In the genomic region with DNA sequence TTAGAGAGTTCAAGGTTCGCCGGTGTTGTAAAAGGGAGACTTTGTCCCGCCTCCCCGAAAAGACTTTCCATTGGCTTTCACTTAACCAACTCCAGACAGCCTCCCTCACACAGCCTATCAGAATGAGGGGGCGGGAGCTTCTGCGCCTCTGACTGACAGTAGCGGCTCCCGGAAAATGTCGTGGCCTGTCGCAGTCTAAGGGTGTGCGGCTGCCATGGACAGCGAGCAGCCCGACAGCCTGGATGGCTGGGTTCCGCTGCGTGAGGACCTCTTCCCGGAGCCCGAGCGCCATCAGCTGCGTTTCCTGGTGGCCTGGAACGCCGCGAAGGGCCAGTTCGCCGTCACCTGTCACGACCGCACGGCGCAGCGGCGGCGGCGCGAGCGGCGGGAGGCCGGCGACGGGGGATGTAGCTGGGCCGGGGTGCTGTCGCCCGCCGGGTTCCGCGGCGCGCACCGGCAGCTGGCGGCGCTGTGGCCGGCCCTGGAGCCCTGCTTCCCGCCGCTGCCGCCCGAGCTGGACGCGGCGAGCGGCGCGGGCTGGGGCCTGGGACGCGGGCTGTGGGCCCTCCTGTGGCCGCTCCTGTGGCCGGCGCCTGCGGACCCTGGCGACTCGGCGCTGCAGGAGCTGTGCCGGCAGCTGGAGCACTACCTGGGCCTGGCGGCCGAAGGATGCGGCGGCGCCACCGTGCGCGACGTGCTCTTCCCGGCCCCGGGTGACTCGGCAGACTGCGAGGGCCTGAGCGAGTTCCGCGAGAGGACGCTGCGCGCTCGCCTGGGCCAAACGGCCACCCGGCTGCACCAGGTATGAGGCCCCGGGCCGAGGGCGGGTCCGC, we compare ENCODE assay signal across 8 mouse cellular contexts. TPM values are rescaled to one million over a fixed set of nuclear protein-coding genes. Genes with fewer than 3 reads are reported as not detected.
A peak's percentile ranks its signal among the peaks of the same experiment; 100 is the strongest.
DNase-seq lines count a peak whose midpoint lies in the region; ATAC-seq and TF ChIP-seq lines count a peak whose summit lies in the region.

A gene (plus strand): TSS at position 159 of the 833 bp plus-strand sequence.

- H3K4me3 ChIP-seq in MEL (ENCODE audit: control insufficient read depth in 1 of 2, insufficient read depth in 1 of 2, low read depth in 2 of 2, low read length in 2 of 2) = peak within 1 kb of the TSS; percentile 99 to 100
- H3K4me3 ChIP-seq in cerebellum, adult 2 months (replicated peaks; ENCODE audit: insufficient read depth, low read depth, low read length) = peak within 1 kb of the TSS; percentile 58
- peak within 1 kb of the TSS; percentile 91 for H3K4me3 ChIP-seq in forebrain, postnatal 0 days (ENCODE audit: low read depth, low read length)
- peak within 1 kb of the TSS; percentile 91 for H3K4me3 ChIP-seq in lung, embryonic 15.5 days

- peak within 1 kb of the TSS; percentile 86 for H3K27ac ChIP-seq in MEL (ENCODE audit: control insufficient read depth, low read depth, low read length)
- H3K27ac ChIP-seq in cerebellum, adult 2 months (ENCODE audit: insufficient read depth, low read length) = peak within 1 kb of the TSS; percentile 80
- peak within 1 kb of the TSS; percentile 94 for H3K27ac ChIP-seq in forebrain, postnatal 0 days (ENCODE audit: low read depth, low read length)
- H3K27ac ChIP-seq in lung, embryonic 15.5 days = peak within 1 kb of the TSS; percentile 95

- peak within 1 kb of the TSS; percentile 99 for H3K9ac ChIP-seq in MEL (ENCODE audit: control insufficient read depth, low read depth, low read length, poor library complexity, severe bottlenecking)
- peak within 1 kb of the TSS; percentile 81 for H3K9ac ChIP-seq in forebrain, postnatal 0 days
- peak within 1 kb of the TSS; percentile 73 for H3K9ac ChIP-seq in lung, embryonic 15.5 days

- no peaks in the 10 kb centered on the region for H3K27me3 ChIP-seq in MEL (ENCODE audit: control insufficient read depth in 1 of 2, insufficient read depth in 2 of 2, low read length in 2 of 2)
- H3K27me3 ChIP-seq in cerebellum, adult 2 months (ENCODE audit: control insufficient read depth, insufficient read depth, low read length) = no peaks in the 10 kb centered on the region
- no peaks in the 10 kb centered on the region for H3K27me3 ChIP-seq in forebrain, postnatal 0 days (ENCODE audit: insufficient read depth, low read length)
- H3K27me3 ChIP-seq in lung, embryonic 15.5 days = no peaks in the 10 kb centered on the region

- H3K36me3 ChIP-seq in MEL (ENCODE audit: control insufficient read depth in 1 of 2, insufficient read depth in 2 of 2, low read length in 2 of 2) = peaks cover 6 to 10% of the 10 kb centered on the region in 2 experiments
- no peaks in the 10 kb centered on the region for H3K36me3 ChIP-seq in forebrain, postnatal 0 days (ENCODE audit: insufficient read depth)
- 0 out of 2 replicates have a peak, but pooled peaks cover 7% of the 10 kb centered on the region for H3K36me3 ChIP-seq in lung, embryonic 15.5 days

- ATAC-seq in forebrain, postnatal 0 days = peak; percentile 100
- peak; percentile 99 for ATAC-seq in lung, embryonic 15.5 days (ENCODE audit: borderline replicate concordance, extremely low read depth, low FRiP score, low TSS enrichment)

- H3K79me2 ChIP-seq in MEL (ENCODE audit: control insufficient read depth, insufficient read depth, low read length, poor library complexity) = peaks cover 28% of the 10 kb centered on the region

- peak; percentile 92 to 96 for TF ChIP-seq POLR2A in MEL (IDR thresholded peaks at IDR 0.05; ENCODE audit: control insufficient read depth in 1 of 2, insufficient read depth in 1 of 2, low read depth in 1 of 2, low read length in 2 of 2, poor library complexity in 1 of 2)
- TF ChIP-seq POLR2A in cerebellum, adult 2 months (IDR thresholded peaks at IDR 0.05; ENCODE audit: borderline replicate concordance, insufficient read depth, low read length) = peak; percentile 88

- no peaks in the 10 kb centered on the region for H3K9me3 ChIP-seq in MEL (replicated peaks; ENCODE audit: insufficient read depth, low read length)
- H3K9me3 ChIP-seq in forebrain, postnatal 0 days (ENCODE audit: low read length) = no peaks in the 10 kb centered on the region
- no peaks in the 10 kb centered on the region for H3K9me3 ChIP-seq in lung, embryonic 15.5 days

- no peak for TF ChIP-seq RAD21 in MEL (IDR thresholded peaks at IDR 0.05; ENCODE audit: low read depth, low read length)

- H3K4me1 ChIP-seq in MEL (ENCODE audit: control insufficient read depth in 1 of 2, insufficient read depth in 2 of 2, low read length in 2 of 2) = peaks cover 8 to 17% of the 10 kb centered on the region in 2 experiments
- H3K4me1 ChIP-seq in cerebellum, adult 2 months (ENCODE audit: control insufficient read depth, insufficient read depth, low read length) = peaks cover 11% of the 10 kb centered on the region
- H3K4me1 ChIP-seq in forebrain, postnatal 0 days (ENCODE audit: insufficient read depth) = peaks cover 17% of the 10 kb centered on the region
- H3K4me1 ChIP-seq in lung, embryonic 15.5 days = peaks cover 17% of the 10 kb centered on the region

- TF ChIP-seq CTCF in MEL (IDR thresholded peaks at IDR 0.05 in 2 of 3, conservative IDR thresholded peaks at IDR 0.05 in 1 of 3; ENCODE audit: control insufficient read depth in 1 of 3, insufficient read depth in 1 of 3, low read depth in 2 of 3, low read length in 3 of 3, poor library complexity in 1 of 3, severe bottlenecking in 1 of 3) = peak in 1 of 3 experiments; percentile 28; a peak in 2 of 6 replicates
- peak; percentile 32; the same call in 1 of the 2 replicates for TF ChIP-seq CTCF in cerebellum, adult 2 months (IDR thresholded peaks at IDR 0.05; ENCODE audit: borderline replicate concordance, insufficient read depth, low read depth, low read length)
- peak; percentile 40 for TF ChIP-seq CTCF in forebrain, postnatal 0 days (IDR thresholded peaks at IDR 0.05; ENCODE audit: low read depth)

- DNase-seq in MEL (ENCODE audit: low read depth, low spot score) = peak; percentile 97
- DNase-seq in cerebellum, adult 2 months = peak; percentile 92 to 95
- peak; percentile 94 for DNase-seq in forebrain, postnatal 0 days
- peak; percentile 92 for DNase-seq in heart, postnatal 4 days
- peak; percentile 92 to 93 for DNase-seq in layer of hippocampus, adult 8-10 months (ENCODE audit: low spot score in 2 of 2)
- DNase-seq in ovary, adult 18-20 months (ENCODE audit: low spot score) = peak; percentile 88
- DNase-seq in thymus, postnatal 0 days (ENCODE audit: low spot score) = peak; percentile 95

- H3K4me2 ChIP-seq in forebrain, postnatal 0 days (ENCODE audit: low read depth) = peak within 1 kb of the TSS; percentile 76
- H3K4me2 ChIP-seq in lung, embryonic 15.5 days = peak within 1 kb of the TSS; percentile 83

- 2% methylated on average over 95 of the region's 96 CpGs for WGBS in cerebellum, adult 2 months
- WGBS in forebrain, postnatal 0 days = 1% methylated on average over 84 of the region's 96 CpGs
- WGBS in lung, embryonic 15.5 days = under 1% methylated on average over 87 of the region's 96 CpGs

- TF ChIP-seq EP300 in MEL (IDR thresholded peaks at IDR 0.05; ENCODE audit: low read depth in 1 of 2, low read length in 2 of 2) = no peak

TF ChIP-seq in MEL, 35 proteins besides CTCF, POLR2A, EP300 and RAD21 (continues in another document):
- no peak for TF ChIP-seq JUND (IDR thresholded peaks at IDR 0.05; ENCODE audit: low read depth, low read length)
- no peak for TF ChIP-seq ZKSCAN1 (IDR thresholded peaks at IDR 0.05; ENCODE audit: low read depth, low read length)
- TF ChIP-seq MYC (IDR thresholded peaks at IDR 0.05; ENCODE audit: low read depth, low read length) = no peak
- no peak for TF ChIP-seq MAFK (IDR thresholded peaks at IDR 0.05; ENCODE audit: borderline replicate concordance, low read depth, low read length)
- TF ChIP-seq SIN3A (IDR thresholded peaks at IDR 0.05; ENCODE audit: low read length) = peak; percentile 64
- TF ChIP-seq GABPA (IDR thresholded peaks at IDR 0.05; ENCODE audit: low read depth, low read length) = no peak
- peak; percentile 48 for TF ChIP-seq TCF12 (IDR thresholded peaks at IDR 0.05; ENCODE audit: low read depth, low read length)
- TF ChIP-seq MAZ (IDR thresholded peaks at IDR 0.05; ENCODE audit: low read depth, low read length) = no peak
- no peak for TF ChIP-seq ETS1 (IDR thresholded peaks at IDR 0.05; ENCODE audit: low read depth, low read length)
- no peak for TF ChIP-seq USF1 (IDR thresholded peaks at IDR 0.05; ENCODE audit: low read depth, low read length)
- TF ChIP-seq GATA1 (IDR thresholded peaks at IDR 0.05; ENCODE audit: low read depth, low read length) = no peak
- no peak for TF ChIP-seq E2F4 (IDR thresholded peaks at IDR 0.05; ENCODE audit: borderline replicate concordance, low read depth, low read length)
- no peak for TF ChIP-seq SMC3 (IDR thresholded peaks at IDR 0.05; ENCODE audit: low read depth, low read length)
- TF ChIP-seq MAX (IDR thresholded peaks at IDR 0.05; ENCODE audit: low read length) = no peak; the same call in 1 of the 2 replicates
- no peak for TF ChIP-seq USF2 (IDR thresholded peaks at IDR 0.05; ENCODE audit: borderline replicate concordance in 1 of 2, insufficient read depth in 1 of 2, low read depth in 1 of 2, low read length in 2 of 2)
- no peak for TF ChIP-seq CHD2 (IDR thresholded peaks at IDR 0.05; ENCODE audit: low read length)
- TF ChIP-seq NRF1 (IDR thresholded peaks at IDR 0.05; ENCODE audit: insufficient read depth, low read depth, low read length, poor library complexity, severe bottlenecking) = no peak
- no peak for TF ChIP-seq MYB (IDR thresholded peaks at IDR 0.05; ENCODE audit: low read depth, low read length)
- no peak for TF ChIP-seq BHLHE40 (IDR thresholded peaks at IDR 0.05; ENCODE audit: borderline replicate concordance, low read depth, low read length)
- TF ChIP-seq TBP (IDR thresholded peaks at IDR 0.05; ENCODE audit: low read depth, low read length) = peak; percentile 90
- TF ChIP-seq KAT2A (conservative IDR thresholded peaks at IDR 0.05; ENCODE audit: low read depth, low read length) = no peak
- TF ChIP-seq HCFC1 (IDR thresholded peaks at IDR 0.05; ENCODE audit: low read depth, low read length) = peak; percentile 68
- peak; percentile 84 for TF ChIP-seq NELFE (IDR thresholded peaks at IDR 0.05; ENCODE audit: low read depth, low read length)

RNA-seq across cellular contexts. Expression of the gene that starts here (rescaled TPM):
- 9.4 and 11.1 TPM in 2 replicates for total RNA-seq in MEL (2012; rRNA removed)
- 10 to 100 TPM in 1 of 2 experiments, not detected in 1; 22.9 TPM for polyA plus RNA-seq in MEL (2012; ENCODE audit: insufficient read depth in 1 of 2, insufficient read length in 2 of 2, low read depth in 1 of 2, low replicate concordance in 2 of 2, missing spikeins in 1 of 2)
- 28.6 and 29.4 TPM in 2 replicates for polyA plus RNA-seq in cerebellum, adult 2 months (2012; rRNA removed)
- 7.1 and 8.7 TPM in 2 replicates for total RNA-seq in forebrain, postnatal 0 days (2014; rRNA removed)
- polyA plus RNA-seq in forebrain, postnatal 0 days (2015; fragmentation: Nextera tagmentation; extraction: Ambion mirVana) = 4.2 and 5.4 TPM in 2 replicates
- total RNA-seq in heart, postnatal 4 days (2021) = 1 to 10 TPM; 8.3 to 8.4 TPM
- 10 to 100 TPM; 20.6 to 23.8 (median 21.0) TPM for total RNA-seq in layer of hippocampus, adult 8-10 months (2022)
- 4.9 and 5.6 TPM in 2 replicates for polyA plus RNA-seq in lung, embryonic 15.5 days (2015; fragmentation: Nextera tagmentation; extraction: Ambion mirVana)
- polyA plus RNA-seq in thymus, postnatal 0 days (2015; fragmentation: Nextera tagmentation; extraction: Ambion mirVana) = 7.2 and 8.3 TPM in 2 replicates

Comparison
In these comparisons a context has a peak if more than half of its experiments do, and no peak if none do; other contexts are left out.
1. Peak in every context shown above with its lines: DNase-seq, ATAC-seq, H3K4me3 ChIP-seq and H3K27ac ChIP-seq.